Mouse (Mus musculus) T-helper 2 cell (primary cell): ENCODE data around the gene Suz12.

Source experiments
- in situ Hi-C: fragments of 300-600 bp; cut with MboI, MseI; formaldehyde crosslinking; loops from one replicate; pipeline ENCODE4 v1.15.1; 2025; ENCODE audit warnings: high pct_unique_total_duplicates

The Suz12 gene

DNA sequence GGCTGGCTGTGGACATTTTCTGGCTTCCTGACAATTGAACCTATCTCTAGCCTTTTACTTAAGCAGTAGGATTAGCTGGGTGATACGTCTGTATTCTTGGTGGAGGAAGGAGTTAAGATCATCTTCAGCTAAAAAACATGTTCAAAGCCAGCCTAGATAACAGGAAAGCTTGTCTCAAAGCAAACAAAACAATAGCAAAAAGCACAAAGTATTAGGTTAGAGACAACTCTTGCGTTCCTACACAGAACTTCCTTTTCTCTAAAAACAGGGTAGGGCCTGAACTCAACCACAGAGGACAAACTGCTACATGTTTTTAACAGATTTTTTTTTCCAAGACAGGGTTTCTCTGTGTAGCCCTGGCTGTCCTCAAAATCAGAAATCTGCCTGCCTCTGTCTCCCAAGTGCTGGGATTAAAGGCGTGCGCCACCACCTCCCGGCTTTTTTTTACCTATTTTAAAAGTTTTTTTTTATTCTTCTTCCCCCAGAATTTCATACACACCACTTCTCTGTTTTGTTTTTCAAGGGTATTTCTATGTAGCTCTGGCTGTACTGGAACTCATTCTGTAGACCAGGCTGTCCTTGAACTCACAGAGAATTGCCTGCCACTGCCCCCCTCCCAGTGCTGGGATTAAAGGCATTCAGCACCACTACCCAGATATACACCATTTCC, 82.8 kb downstream of the Suz12 start:
- in situ Hi-C loops = no loop called here

DNA sequence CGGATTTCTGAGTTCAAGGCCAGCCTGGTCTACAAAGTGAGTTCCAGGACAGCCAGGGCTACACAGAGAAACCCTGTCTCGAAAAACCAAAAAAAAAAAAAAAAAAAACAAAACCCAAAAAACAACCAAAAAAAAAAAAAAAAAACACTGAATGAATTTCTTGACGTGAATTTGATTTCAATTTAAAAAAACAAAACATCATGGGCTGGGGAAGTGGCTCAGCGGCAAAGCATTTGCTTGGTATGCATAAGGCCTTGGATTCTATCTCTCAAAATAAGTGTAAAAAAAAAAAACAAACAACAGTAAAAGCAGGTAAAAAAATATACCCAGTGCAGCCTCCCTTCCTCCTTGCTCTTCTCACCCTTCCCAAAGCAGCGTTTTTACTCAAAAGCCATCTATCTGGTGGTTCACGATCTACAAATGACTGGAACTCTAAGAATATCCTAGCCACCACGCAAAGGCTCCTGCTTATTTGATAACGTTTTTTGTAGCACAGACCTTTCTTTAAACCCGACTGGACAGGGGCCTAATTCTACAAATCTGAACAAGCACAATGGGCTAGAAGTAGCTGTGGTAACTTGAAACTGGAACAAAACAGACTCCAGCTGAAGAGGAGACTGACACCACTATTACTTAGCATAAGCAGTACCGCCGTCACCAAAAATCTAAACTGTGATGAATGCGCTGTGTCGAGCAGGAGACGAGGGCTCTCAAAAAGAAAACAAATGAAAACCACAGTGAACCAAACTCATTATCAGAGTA, 85.1 kb downstream of the Suz12 start:
- in situ Hi-C loops = no loop called here

GRCm38 (mm10) chr11:80078831-80079230, 85.9 kb downstream of the Suz12 start:
- in situ Hi-C loops = no loop called here

GRCm38 (mm10) chr11:80079751-80080150, 86.8 kb downstream of the Suz12 start:
- in situ Hi-C loops = no loop called here

DNA sequence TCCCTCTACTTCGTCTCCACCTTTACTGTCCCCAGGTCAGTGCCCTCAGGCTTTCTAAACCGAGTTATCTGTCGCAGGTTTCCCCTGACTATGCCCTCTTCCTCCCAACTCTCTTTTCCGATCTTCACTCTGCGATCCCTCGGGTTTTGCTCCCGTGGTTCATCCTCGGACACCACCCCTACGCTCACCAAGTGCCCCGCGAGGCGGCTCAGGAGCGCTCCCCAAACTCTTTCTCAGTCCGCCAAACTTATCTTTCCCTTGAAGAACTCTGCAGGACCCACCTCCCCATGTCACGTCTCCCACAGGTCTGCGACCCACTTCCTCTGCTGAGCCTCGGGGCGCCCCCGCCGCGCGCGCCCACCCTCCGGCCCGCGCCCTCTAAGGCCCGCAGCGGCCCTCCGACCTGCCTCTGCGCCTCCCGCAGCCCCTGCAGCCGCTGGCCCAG, 87.5 kb downstream of the Suz12 start:
- in situ Hi-C loops = no loop called here

DNA sequence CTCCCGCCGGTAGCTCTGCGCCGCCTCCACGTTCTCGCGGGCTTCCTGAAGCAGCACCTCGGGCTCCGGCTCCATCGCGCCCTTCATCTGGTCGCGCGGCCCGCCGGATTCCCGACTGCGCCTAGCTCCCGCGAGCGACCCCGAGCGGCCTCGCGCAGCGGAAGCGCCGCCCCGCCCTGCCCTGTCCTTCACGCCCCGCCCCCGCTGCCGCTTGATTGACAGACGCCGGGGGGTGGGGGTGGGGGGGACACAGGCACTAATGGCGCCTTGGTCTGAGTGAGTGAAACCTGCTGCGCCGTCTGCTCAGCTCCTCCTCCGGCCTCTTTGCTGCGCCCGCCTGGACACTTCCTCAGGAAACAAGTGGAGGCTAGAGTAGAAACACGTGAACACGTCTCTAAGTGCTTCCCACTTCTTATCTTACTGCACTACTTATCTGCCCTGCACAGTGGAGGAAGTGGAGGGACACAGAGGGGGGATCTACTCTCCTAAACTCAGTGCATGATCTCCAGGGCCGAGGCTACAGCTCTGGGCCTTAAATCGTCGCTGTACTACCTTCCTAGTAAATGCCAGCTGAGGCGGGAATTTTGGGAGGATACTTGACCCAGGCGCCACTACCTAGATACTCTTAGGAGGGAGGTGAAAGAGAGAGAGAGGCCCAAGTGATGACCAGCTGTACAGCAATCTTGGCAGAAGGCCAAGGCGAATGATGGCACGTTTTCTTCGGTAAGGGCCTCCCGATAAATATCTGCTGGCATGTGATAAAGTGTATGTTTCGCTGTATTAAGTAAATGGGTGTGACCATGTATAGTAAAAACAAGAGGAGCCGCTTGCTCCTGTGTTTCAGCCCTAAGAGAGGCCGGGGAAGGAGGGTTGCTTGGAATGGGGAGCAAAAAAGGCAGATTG, 88.2 kb downstream of the Suz12 start, which contains the start of gene Crlf3:
Gene Crlf3 (minus strand): TSS at position 166 of the 903 bp plus-strand sequence.
- in situ Hi-C loops = no loop called here

- in situ Hi-C loops = no loop called here
Observed at GRCm38 (mm10) chr11:80081786-80082319, 88.9 kb downstream of the Suz12 start.
